Mouse (Mus musculus) forebrain, embryonic 13.5 days (tissue): ENCODE data around the gene Tmem120b. TPM values are rescaled to one million over a fixed set of nuclear protein-coding genes. Genes with fewer than 3 reads are reported as not detected.
A peak's percentile ranks its signal among the peaks of the same experiment; 100 is the strongest.

Source experiments
- ATAC-seq: fragments of 200-750 bp; cut with Nextera tagmentation; 2 replicates; pipeline ENCODE4 v1.8.0; 2017
- H3K27ac ChIP-seq: fragments of 300-500 bp; sonication (generic); 2 replicates; pipeline ENCODE4 v1.5.1; 2015; ENCODE audit warnings: inconsistent platforms, mild to moderate bottlenecking, moderate library complexity
- H3K27me3 ChIP-seq: fragments of 300-500 bp; sonication (generic); 2 replicates; pipeline ENCODE4 v1.6.1; 2015; ENCODE audit warnings: mild to moderate bottlenecking, inconsistent platforms
- H3K36me3 ChIP-seq: fragments of 300-500 bp; sonication (generic); 2 replicates; pipeline ENCODE4 v1.6.1; 2015; ENCODE audit warnings: mild to moderate bottlenecking, inconsistent platforms; ENCODE audit not compliant: poor library complexity, severe bottlenecking
- H3K4me1 ChIP-seq: fragments of 300-500 bp; sonication (generic); 2 replicates; pipeline ENCODE4 v1.6.1; 2015; ENCODE audit warnings: inconsistent platforms
- H3K4me2 ChIP-seq: fragments of 300-500 bp; sonication (generic); 2 replicates; pipeline ENCODE4 v1.6.1; 2015; ENCODE audit warnings: inconsistent platforms, mild to moderate bottlenecking, moderate library complexity
- H3K4me3 ChIP-seq: fragments of 300-500 bp; sonication (generic); 2 replicates; pipeline ENCODE4 v1.5.1; 2015; ENCODE audit warnings: mild to moderate bottlenecking, inconsistent platforms
- H3K9ac ChIP-seq: fragments of 300-500 bp; sonication (generic); 2 replicates; pipeline ENCODE4 v1.6.1; 2015; ENCODE audit warnings: mild to moderate bottlenecking, inconsistent platforms
- H3K9me3 ChIP-seq: fragments of 300-500 bp; sonication (generic); replicated peaks from 2 replicates; pipeline ENCODE4 v1.6.1; 2016; ENCODE audit warnings: inconsistent platforms
- WGBS: fragments of 180-500 bp; shearing (Covaris S2); methylation state at CpG from one replicate; pipeline ENCODE4 v1.1.7; 2015; 5-methylcytosine and 5-hydroxymethylcytosine counted together
- polyA plus RNA-seq: library from polyadenylated mRNA; unstranded; fragments of >200 nt; fragmentation: Nextera tagmentation; extraction: Ambion mirVana; gene quantifications from 2 replicates; pipeline ENCODE4 v1.2.1, GENCODE M21; 2015

The Tmem120b gene
- polyA plus RNA-seq, 1 experiment from 2014 or later = 10.9 TPM

DNA sequence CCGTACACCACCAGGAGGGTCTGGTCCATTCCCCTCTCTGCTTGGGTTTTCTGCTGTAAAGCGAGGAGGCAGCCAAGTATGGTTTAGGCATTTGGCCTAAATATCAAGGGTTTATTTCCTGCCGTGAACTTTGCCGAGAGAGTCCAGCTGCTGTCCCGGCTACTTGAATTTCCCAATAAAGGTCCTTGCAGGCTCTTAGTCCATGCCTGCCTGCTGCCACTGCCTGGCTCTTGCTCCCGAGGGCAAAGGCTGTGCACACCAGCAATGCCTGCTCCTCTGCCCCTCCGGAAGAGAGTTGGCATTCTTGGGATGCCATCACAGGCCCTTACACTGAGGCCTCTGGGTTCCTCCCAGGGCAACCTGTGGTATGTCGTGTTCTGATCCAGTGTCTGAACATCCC is 35.3 kb downstream of the Tmem120b start:
- H3K9me3 ChIP-seq = no peaks in the 10 kb centered on the region
- 84% methylated on average over 8 of the region's 8 CpGs for WGBS
- 0 out of 2 replicates have a peak, but pooled peaks cover 4% of the 10 kb centered on the region for H3K36me3 ChIP-seq
- no peaks in the 10 kb centered on the region for H3K27me3 ChIP-seq
- no peak overlapping the region for H3K4me2 ChIP-seq
- H3K9ac ChIP-seq = no peak overlapping the region
- no peak for ATAC-seq
- no peaks in the 10 kb centered on the region for H3K4me1 ChIP-seq
- no peak overlapping the region for H3K4me3 ChIP-seq
- no peak overlapping the region for H3K27ac ChIP-seq

DNA sequence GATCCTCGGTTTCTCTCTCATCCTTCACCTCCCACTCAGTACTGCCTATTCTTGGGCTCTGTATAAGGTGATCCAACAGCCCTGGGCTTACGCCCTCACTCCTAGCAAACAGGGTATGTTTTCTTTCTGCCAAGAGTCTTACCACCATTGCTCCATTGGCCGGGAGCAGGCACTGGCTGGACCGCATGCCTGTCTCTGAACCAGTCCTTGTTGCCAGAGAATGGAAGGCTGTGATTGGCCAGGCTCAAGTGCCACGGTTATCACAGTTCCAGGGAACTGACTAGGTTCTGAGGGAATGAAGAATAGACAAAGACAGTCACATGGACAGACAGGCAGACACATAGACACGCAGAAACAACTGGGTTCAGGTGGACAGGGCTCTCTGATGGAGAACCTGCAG is 36.6 kb downstream of the Tmem120b start:
- H3K27ac ChIP-seq = no peak overlapping the region
- no peak overlapping the region for H3K9ac ChIP-seq
- peaks cover 10% of the 10 kb centered on the region for H3K4me1 ChIP-seq
- no peaks in the 10 kb centered on the region for H3K9me3 ChIP-seq
- ATAC-seq = no peak
- H3K27me3 ChIP-seq = no peaks in the 10 kb centered on the region
- WGBS = 88% methylated on average over 6 of the region's 6 CpGs
- H3K36me3 ChIP-seq = 0 out of 2 replicates have a peak, but pooled peaks cover 1% of the 10 kb centered on the region
- no peak overlapping the region for H3K4me3 ChIP-seq
- H3K4me2 ChIP-seq = no peak overlapping the region

DNA sequence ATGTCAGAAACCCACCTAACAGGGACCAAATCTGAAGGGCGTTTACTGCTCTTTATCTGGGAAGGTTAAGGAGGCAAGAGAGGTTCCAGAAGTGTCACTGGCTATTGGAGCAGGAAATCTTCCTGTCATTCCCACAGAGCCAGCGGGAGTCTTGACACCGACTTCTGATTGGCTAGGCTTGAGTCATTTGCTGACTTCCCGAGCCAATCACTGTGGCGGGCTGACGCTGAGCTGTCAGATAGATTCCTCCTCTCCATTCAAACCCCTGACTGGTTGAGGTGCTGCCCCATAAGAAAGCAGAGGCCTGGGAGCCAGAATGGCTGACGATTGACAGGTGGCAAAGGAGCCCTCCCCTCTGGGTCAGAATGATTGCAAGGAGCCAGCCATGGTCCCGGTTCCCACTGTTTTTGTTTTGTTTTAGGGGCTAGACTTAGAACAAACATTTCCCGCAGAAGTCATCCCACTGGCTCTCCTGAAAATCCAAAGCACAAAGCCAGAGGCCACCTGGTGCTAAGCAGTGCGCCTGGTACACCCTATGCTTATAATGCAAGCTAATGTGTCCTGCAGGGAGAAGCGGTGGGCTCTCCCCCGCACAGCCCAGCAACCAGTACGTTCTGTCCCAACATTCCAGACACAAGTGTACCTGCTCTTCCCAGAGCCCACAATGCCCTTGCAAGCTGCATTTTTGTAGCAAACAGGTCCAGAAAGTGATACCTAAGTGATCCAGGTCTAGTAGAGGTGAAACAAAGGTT is 41.4 kb downstream of the Tmem120b start:
- H3K4me2 ChIP-seq = peak overlapping the region; percentile 43
- WGBS = 31% methylated on average over 13 of the region's 13 CpGs
- no peaks in the 10 kb centered on the region for H3K9me3 ChIP-seq
- no peaks in the 10 kb centered on the region for H3K27me3 ChIP-seq
- no peaks in the 10 kb centered on the region for H3K36me3 ChIP-seq
- H3K27ac ChIP-seq = no peak overlapping the region
- peaks cover 22% of the 10 kb centered on the region for H3K4me1 ChIP-seq
- peak overlapping the region; percentile 32; the same call in 1 of the 2 replicates for H3K9ac ChIP-seq
- peak; percentile 81 for ATAC-seq
- H3K4me3 ChIP-seq = no peak overlapping the region

DNA sequence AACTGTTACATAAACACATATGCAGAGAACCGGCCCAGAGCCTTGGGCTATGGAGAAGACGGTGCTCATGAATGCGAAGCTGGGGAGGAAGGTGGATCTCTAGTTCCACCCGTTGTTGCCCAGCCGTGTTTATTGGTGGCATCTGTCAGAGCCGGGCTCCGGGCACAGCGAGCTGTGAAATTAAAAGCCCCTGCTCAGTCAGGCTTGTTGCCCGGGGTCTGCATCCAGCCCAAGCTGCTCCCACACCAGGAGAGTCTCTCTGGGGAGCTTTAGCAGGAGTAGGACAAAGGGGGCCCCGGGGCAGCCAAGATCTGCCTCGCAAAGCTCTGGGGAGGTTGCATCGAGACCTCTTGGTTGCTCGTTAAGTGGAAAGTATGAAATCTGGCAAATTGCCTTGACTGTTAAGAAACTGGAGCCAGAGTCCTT is 42.1 kb downstream of the Tmem120b start:
- H3K27me3 ChIP-seq = no peaks in the 10 kb centered on the region
- peaks cover 22% of the 10 kb centered on the region for H3K4me1 ChIP-seq
- H3K9ac ChIP-seq = 0 out of 2 replicates have a peak overlapping the region, but pooled peaks have one; percentile 32
- ATAC-seq = peak; percentile 70
- peak overlapping the region; percentile 5; the same call in 1 of the 2 replicates for H3K27ac ChIP-seq
- H3K9me3 ChIP-seq = no peaks in the 10 kb centered on the region
- H3K36me3 ChIP-seq = no peaks in the 10 kb centered on the region
- 0 out of 2 replicates have a peak overlapping the region, but pooled peaks have one; percentile 6 for H3K4me2 ChIP-seq
- no peak overlapping the region for H3K4me3 ChIP-seq
- 38% methylated on average over 13 of the region's 13 CpGs for WGBS

DNA sequence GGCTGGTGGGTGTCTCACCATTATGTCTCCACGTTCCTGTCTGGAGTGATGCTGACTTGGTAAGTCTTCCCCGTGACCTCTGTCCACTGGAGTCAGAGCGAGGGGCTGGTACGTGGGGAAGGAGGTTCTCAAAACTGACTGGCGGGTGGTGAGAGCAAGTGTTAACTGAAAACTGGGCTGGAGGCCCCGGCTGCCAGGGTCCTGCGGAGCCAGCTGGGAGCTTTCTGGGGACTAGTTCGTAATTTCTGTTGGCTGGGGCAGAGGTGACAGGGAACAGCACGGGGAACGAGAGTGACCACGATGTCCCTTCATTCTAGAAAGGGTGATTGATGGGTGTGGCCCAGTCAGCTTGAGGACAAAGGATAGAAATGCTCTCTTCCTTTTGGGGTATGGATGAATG is 45.9 kb downstream of the Tmem120b start:
- no peak overlapping the region for H3K4me2 ChIP-seq
- H3K36me3 ChIP-seq = no peaks in the 10 kb centered on the region
- ATAC-seq = no peak
- H3K4me1 ChIP-seq = peaks cover 18% of the 10 kb centered on the region
- H3K9ac ChIP-seq = no peak overlapping the region
- H3K27me3 ChIP-seq = no peaks in the 10 kb centered on the region
- H3K9me3 ChIP-seq = no peaks in the 10 kb centered on the region
- 73% methylated on average over 11 of the region's 11 CpGs for WGBS
- no peak overlapping the region for H3K4me3 ChIP-seq
- no peak overlapping the region for H3K27ac ChIP-seq

DNA sequence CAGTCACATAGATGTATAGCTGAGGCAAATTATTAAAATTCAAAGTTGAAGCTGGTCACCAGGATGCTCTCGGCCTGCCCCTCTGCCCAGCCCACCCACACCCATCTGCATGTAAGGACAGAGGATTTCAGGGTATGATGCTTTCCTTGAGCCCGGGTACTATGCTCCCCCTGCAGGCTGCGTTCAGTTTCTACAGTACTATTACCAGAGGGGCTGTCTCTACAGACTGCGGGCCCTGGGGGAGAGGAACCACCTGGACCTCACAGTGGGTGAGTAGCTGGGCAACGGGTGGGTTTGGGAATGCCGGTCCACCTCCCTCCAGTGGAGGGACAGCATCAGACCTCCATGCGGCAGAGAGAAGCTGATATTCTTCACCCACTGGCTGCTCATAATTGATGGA is 46.7 kb downstream of the Tmem120b start:
- peaks cover 10% of the 10 kb centered on the region for H3K4me1 ChIP-seq
- ATAC-seq = 0 out of 2 replicates have a peak, but pooled peaks have one; percentile 30
- H3K27me3 ChIP-seq = no peaks in the 10 kb centered on the region
- 0 out of 2 replicates have a peak, but pooled peaks cover 2% of the 10 kb centered on the region for H3K36me3 ChIP-seq
- H3K4me3 ChIP-seq = no peak overlapping the region
- no peak overlapping the region for H3K27ac ChIP-seq
- H3K4me2 ChIP-seq = no peak overlapping the region
- no peak overlapping the region for H3K9ac ChIP-seq
- no peaks in the 10 kb centered on the region for H3K9me3 ChIP-seq
- WGBS = 42% methylated on average over 7 of the region's 7 CpGs

DNA sequence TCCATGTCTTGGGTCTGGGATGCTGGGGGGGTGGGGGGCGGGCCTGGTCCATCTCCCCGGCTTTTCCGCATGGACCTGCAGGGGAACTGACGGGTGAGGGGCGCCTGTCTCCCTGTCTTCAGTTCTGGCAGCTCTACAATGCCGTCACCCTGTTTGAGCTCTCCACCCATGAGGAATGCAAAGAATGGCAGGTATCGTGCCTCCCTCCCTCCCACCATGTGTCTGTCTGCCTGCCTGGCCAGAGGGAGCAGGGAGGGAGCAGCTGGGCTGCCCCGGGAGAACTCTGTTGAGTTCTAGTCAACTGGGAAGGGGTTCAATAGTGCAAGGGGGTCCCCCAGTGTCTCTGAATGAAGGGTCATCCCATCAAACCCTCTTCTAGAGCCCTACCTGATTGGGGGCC is 47.9 kb downstream of the Tmem120b start:
- no peaks in the 10 kb centered on the region for H3K27me3 ChIP-seq
- WGBS = 76% methylated on average over 8 of the region's 8 CpGs
- H3K27ac ChIP-seq = no peak overlapping the region
- 0 out of 2 replicates have a peak, but pooled peaks cover 4% of the 10 kb centered on the region for H3K36me3 ChIP-seq
- no peak overlapping the region for H3K9ac ChIP-seq
- H3K4me3 ChIP-seq = no peak overlapping the region
- no peaks in the 10 kb centered on the region for H3K4me1 ChIP-seq
- no peak for ATAC-seq
- H3K9me3 ChIP-seq = no peaks in the 10 kb centered on the region
- no peak overlapping the region for H3K4me2 ChIP-seq

DNA sequence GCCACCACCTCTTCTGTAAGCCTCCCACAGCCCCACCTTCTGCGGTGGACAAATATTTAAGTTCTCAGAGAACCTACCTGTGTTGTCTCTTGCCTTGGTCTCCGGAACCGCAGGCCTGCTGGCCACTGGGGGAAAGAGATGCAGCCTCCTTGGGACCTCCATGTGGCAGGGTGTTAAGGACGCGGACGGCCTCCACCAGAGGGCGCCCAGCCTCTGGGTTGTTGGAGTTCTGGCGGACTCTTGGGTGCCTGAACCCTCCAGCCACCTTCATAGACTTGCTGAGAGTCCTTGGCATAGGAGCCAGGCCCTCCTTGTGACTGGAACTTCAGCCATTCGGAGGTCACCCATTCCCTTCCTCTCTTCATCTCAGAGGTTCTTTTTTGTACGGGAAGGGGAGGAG is 49.0 kb downstream of the Tmem120b start:
- ATAC-seq = 0 out of 2 replicates have a peak, but pooled peaks have one; percentile 43
- H3K4me3 ChIP-seq = no peak overlapping the region
- H3K27ac ChIP-seq = no peak overlapping the region
- H3K4me1 ChIP-seq = no peaks in the 10 kb centered on the region
- 15% methylated on average over 10 of the region's 10 CpGs for WGBS
- no peaks in the 10 kb centered on the region for H3K27me3 ChIP-seq
- H3K9ac ChIP-seq = no peak overlapping the region
- H3K9me3 ChIP-seq = no peaks in the 10 kb centered on the region; the same call in 1 of the 2 replicates
- H3K4me2 ChIP-seq = no peak overlapping the region
- peaks cover 6% of the 10 kb centered on the region; the same call in 1 of the 2 replicates for H3K36me3 ChIP-seq

DNA sequence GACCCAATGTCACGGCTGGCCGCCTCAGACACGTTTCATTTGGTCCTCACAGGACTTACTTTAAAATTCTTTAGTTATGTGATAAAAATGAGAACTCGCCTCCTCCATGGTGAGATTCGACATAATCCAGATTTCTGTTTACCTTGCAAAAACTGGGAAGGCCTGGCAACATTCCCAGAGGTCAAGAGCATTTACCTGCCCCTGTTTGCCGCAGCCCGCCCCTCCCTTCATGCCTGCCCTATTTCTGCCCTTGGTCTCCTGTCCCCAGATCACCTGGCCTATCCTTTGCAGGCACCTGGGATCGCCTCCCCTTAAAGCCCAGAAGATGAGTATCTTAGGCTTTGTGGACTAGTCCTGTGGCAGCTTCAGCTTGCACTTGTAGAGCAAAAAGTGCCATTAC is 49.6 kb downstream of the Tmem120b start:
- Histone ChIP-seq H3K9me3 (no peaks in the 10 kb centered on the region; the same call in 1 of the 2 replicates), H3K27me3 (no peaks in the 10 kb centered on the region), H3K9ac (no peak overlapping the region), H3K4me3 (no peak overlapping the region), H3K4me1 (no peaks in the 10 kb centered on the region), H3K36me3 (peaks cover 10% of the 10 kb centered on the region), H3K27ac (no peak overlapping the region), H3K4me2 (no peak overlapping the region)
- ATAC-seq = no peak
- WGBS = 85% methylated on average over 8 of the region's 8 CpGs

DNA sequence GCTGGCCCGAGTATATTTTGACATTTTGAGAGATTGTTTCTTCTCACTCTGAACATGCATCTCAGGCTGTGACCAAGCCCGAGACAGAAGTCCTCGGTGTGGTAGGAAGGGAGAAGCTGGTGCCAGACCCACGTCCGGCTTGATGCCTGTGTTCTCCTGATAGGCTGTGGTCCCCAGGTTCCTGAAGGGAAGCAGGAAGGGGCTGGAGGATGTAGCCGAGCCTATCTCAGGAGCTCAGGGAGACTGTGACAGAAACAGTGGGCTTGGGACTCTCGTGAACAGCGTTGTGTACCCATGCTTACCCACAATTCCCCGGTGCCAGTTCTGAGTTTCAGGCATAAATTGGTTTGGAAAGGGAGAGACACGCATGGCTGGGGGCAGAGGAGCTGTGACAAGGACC is 50.6 kb downstream of the Tmem120b start:
- ATAC-seq = no peak
- Histone ChIP-seq H3K9ac (no peak overlapping the region), H3K4me3 (no peak overlapping the region), H3K27me3 (no peaks in the 10 kb centered on the region), H3K27ac (no peak overlapping the region), H3K9me3 (no peaks in the 10 kb centered on the region; the same call in 1 of the 2 replicates), H3K4me2 (no peak overlapping the region), H3K36me3 (peaks cover 21% of the 10 kb centered on the region), H3K4me1 (no peaks in the 10 kb centered on the region)
- WGBS = 84% methylated on average over 10 of the region's 10 CpGs

DNA sequence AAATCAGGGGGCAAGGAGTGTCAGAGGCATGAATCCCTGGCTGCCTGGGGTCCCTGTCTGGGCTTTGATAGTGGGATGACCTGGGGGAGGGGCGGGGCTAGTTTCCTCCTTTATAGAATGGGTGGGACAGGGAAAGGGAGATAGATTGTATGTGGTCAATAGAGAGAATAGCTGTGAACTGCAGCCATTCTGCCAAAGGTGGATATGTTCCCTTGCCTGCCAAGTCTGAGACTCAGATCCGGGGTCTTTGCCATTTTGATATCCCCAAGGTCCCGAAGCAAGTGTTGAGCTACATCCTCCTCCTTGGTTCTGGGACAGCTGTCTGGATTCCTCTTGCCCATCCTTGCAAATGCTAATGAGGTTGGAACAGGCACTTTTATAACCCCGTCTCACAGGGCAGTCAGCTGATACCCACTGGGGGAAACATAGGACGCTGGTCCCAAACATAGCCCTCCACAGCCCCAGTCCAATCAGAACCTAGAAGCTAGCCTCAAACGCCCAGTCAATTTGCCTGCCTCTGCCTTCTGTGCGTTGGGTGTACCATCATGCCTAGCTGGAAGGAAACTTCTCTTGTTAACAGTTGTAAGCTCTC is 52.5 kb downstream of the Tmem120b start:
- WGBS = 66% methylated on average over 7 of the region's 7 CpGs
- H3K4me2 ChIP-seq = no peak overlapping the region
- no peaks in the 10 kb centered on the region for H3K4me1 ChIP-seq
- no peaks in the 10 kb centered on the region; the same call in 1 of the 2 replicates for H3K9me3 ChIP-seq
- peaks cover 31% of the 10 kb centered on the region for H3K36me3 ChIP-seq
- no peak for ATAC-seq
- no peaks in the 10 kb centered on the region for H3K27me3 ChIP-seq
- H3K27ac ChIP-seq = no peak overlapping the region
- no peak overlapping the region for H3K4me3 ChIP-seq
- no peak overlapping the region for H3K9ac ChIP-seq

DNA sequence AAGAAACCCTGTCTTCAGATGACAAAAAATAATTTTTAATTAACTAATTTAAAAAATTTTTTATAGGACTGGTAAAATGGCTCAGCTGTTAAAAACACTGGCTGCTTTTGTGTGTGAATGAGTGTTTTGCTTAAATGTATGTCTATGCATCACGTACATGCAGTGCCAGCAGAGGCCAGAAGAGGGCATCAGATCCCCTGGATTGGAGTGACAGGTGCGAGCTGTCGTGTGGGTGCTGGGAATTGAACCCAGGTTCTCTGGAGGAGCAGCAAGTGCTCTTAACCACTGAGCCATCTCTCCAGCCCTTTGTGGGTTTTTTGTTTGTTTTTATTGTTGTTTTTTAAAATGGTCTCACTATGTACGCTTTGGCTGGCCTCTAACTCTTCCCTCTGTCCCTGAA is 54.0 kb downstream of the Tmem120b start:
- no peak overlapping the region for H3K4me3 ChIP-seq
- no peaks in the 10 kb centered on the region; the same call in 1 of the 2 replicates for H3K9me3 ChIP-seq
- no peak overlapping the region for H3K27ac ChIP-seq
- 82% methylated on average over 4 of the region's 4 CpGs for WGBS
- H3K36me3 ChIP-seq = peaks cover 41% of the 10 kb centered on the region
- no peaks in the 10 kb centered on the region for H3K27me3 ChIP-seq
- no peak overlapping the region for H3K9ac ChIP-seq
- no peaks in the 10 kb centered on the region for H3K4me1 ChIP-seq
- no peak overlapping the region for H3K4me2 ChIP-seq
- no peak for ATAC-seq
